Mouse (Mus musculus) erythroid progenitor cell, adult 5-6 weeks (primary cell): Measurements from ENCODE around the gene Pou2af1. TPM values are rescaled to one million over a fixed set of nuclear protein-coding genes. Genes with fewer than 3 reads are reported as not detected.

Experiments
- total RNA-seq, 2 experiments: library from RNA; stranded (forward) in 1 of 2; stranded (reverse) in 1 of 2; fragments of 150-400 nt in 1 of 2; fragments of 186-747, 209-891 nt in 1 of 2; gene quantifications; 2 replicates each; pipeline versions ENCODE4 v1.2.3 to v1.2.4; 2015 to 2017; ENCODE audit warnings: low replicate concordance in 2 of 2

Pou2af1 gene
- total RNA-seq, 2 experiments from 2014 or later, result 18.0 to 52.4 TPM

Other genes with a start within 250 kb of the Pou2af1 start
- 122 and 151 TPM in 2 replicates for gene Sik2, start 204.6 kb upstream of the Pou2af1 start, total RNA-seq (2015; ENCODE audit: low replicate concordance)
- 92.4 and 131 TPM in 2 replicates for gene Sik2, start 204.6 kb upstream of the Pou2af1 start, total RNA-seq (2017; ENCODE audit: low replicate concordance)
- gene Btg4, start 152.8 kb upstream of the Pou2af1 start, total RNA-seq (2015; ENCODE audit: low replicate concordance), result not detected in 2 replicates
- not detected in 2 replicates for gene Btg4, start 152.8 kb upstream of the Pou2af1 start, total RNA-seq (2017; ENCODE audit: low replicate concordance)
- not detected in 2 replicates for gene Layn, start 136.6 kb upstream of the Pou2af1 start, total RNA-seq (2015; ENCODE audit: low replicate concordance)
- gene Layn, start 136.6 kb upstream of the Pou2af1 start, total RNA-seq (2017; ENCODE audit: low replicate concordance), result 1.7 and 2.0 TPM in 2 replicates
- not detected in 2 replicates for gene 4833427G06Rik, start 111.6 kb upstream of the Pou2af1 start, total RNA-seq (2015; ENCODE audit: low replicate concordance)
- gene 4833427G06Rik, start 111.6 kb upstream of the Pou2af1 start, total RNA-seq (2017; ENCODE audit: low replicate concordance), result not detected in 2 replicates
- gene Gm32742, start 48.2 kb upstream of the Pou2af1 start, total RNA-seq (2015; ENCODE audit: low replicate concordance), result not detected in 2 replicates
- not detected in 2 replicates for gene Gm32742, start 48.2 kb upstream of the Pou2af1 start, total RNA-seq (2017; ENCODE audit: low replicate concordance)
- gene Colca2, start 64.9 kb downstream of the Pou2af1 start, total RNA-seq (2015; ENCODE audit: low replicate concordance), result not detected in 2 replicates
- gene Colca2, start 64.9 kb downstream of the Pou2af1 start, total RNA-seq (2017; ENCODE audit: low replicate concordance), result not detected in 2 replicates
- gene 1810046K07Rik, start 115.2 kb downstream of the Pou2af1 start, total RNA-seq (2015; ENCODE audit: low replicate concordance), result 1.4 TPM in 1 of 2 replicates, not detected in the other
- not detected in 2 replicates for gene 1810046K07Rik, start 115.2 kb downstream of the Pou2af1 start, total RNA-seq (2017; ENCODE audit: low replicate concordance)